Mouse (Mus musculus): ENCODE measurements at regions not wholly inside any gene's neighbourhood (a gene's known extent, or its start where the extent isn't known, plus 50 kb on each side); places are given as distances from the start of the nearest gene placed in this dataset.

DNA sequence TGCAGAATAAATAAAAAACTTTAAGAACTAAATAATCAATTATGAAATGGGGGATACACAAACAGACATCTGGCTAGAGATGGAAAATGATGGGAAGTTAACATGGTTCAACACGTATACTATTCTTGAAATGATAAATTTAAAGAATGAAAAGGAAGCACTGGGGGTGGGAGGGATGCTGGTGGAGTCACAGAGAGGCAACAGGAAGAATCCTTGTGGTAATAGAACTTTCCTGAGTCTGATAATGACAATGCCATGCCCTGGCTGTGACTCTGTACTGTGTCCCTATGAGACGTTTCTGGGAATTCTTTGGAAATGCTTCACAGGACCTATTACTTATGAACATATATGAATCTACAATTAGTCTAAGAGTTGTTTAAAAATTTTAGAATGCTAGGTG lies 64.8 kb upstream of the Sstr4 start:
- no peak for TF ChIP-seq POLR2A (IDR thresholded peaks at IDR 0.05; ENCODE audit: insufficient read depth, low read length)
- no peak for TF ChIP-seq CTCF (IDR thresholded peaks at IDR 0.05; ENCODE audit: low read depth, low read length)
- TF ChIP-seq EP300 (IDR thresholded peaks at IDR 0.05; ENCODE audit: insufficient read depth, low read depth, low read length) = no peak
- no peak overlapping the region for H3K9ac ChIP-seq (ENCODE audit: low read depth, poor library complexity, severe bottlenecking)
- no peaks in the 10 kb centered on the region for H3K36me3 ChIP-seq (ENCODE audit: control insufficient read depth, insufficient read depth, low read length, poor library complexity, severe bottlenecking)
- H3K9me3 ChIP-seq (replicated peaks; ENCODE audit: control insufficient read depth, insufficient read depth, low read length, poor library complexity, severe bottlenecking) = no peaks in the 10 kb centered on the region
- H3K27me3 ChIP-seq (ENCODE audit: control insufficient read depth, insufficient read depth, low read length, poor library complexity, severe bottlenecking) = no peaks in the 10 kb centered on the region
- no peak overlapping the region for H3K4me3 ChIP-seq (ENCODE audit: low read depth, low read length)
- no peak overlapping the region for H3K27ac ChIP-seq (ENCODE audit: insufficient read depth, low read length)
- H3K4me1 ChIP-seq (ENCODE audit: control insufficient read depth, insufficient read depth, low read length) = no peaks in the 10 kb centered on the region

DNA sequence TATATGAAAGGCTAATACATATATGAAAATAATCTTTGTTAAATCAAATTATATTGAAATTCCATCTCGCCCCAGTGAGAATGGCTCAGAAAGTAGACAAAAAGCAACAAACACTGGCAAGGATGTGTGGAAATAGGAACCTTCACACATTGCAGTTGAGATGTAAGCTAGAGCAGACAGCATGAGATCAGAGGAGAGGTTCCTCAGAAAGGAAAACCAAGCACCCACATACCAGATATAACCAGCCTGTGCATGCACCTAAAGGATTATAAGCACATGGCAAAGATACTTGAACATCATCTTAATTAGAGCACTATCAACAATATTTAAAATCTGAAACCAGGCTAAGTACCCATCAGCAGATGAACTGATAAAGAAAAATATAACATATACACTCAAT lies 60.6 kb upstream of the Sstr4 start:
- H3K36me3 ChIP-seq (ENCODE audit: control insufficient read depth, insufficient read depth, low read length, poor library complexity, severe bottlenecking) = no peaks in the 10 kb centered on the region
- no peaks in the 10 kb centered on the region for H3K27me3 ChIP-seq (ENCODE audit: control insufficient read depth, insufficient read depth, low read length, poor library complexity, severe bottlenecking)
- H3K9ac ChIP-seq (ENCODE audit: low read depth, poor library complexity, severe bottlenecking) = no peak overlapping the region
- H3K4me1 ChIP-seq (ENCODE audit: control insufficient read depth, insufficient read depth, low read length) = no peaks in the 10 kb centered on the region
- no peak overlapping the region for H3K27ac ChIP-seq (ENCODE audit: insufficient read depth, low read length)
- no peak overlapping the region for H3K4me3 ChIP-seq (ENCODE audit: low read depth, low read length)
- TF ChIP-seq EP300 (IDR thresholded peaks at IDR 0.05; ENCODE audit: insufficient read depth, low read depth, low read length) (no peak), POLR2A (IDR thresholded peaks at IDR 0.05; ENCODE audit: insufficient read depth, low read length) (no peak), CTCF (IDR thresholded peaks at IDR 0.05; ENCODE audit: low read depth, low read length) (no peak)
- no peaks in the 10 kb centered on the region for H3K9me3 ChIP-seq (replicated peaks; ENCODE audit: control insufficient read depth, insufficient read depth, low read length, poor library complexity, severe bottlenecking)

DNA sequence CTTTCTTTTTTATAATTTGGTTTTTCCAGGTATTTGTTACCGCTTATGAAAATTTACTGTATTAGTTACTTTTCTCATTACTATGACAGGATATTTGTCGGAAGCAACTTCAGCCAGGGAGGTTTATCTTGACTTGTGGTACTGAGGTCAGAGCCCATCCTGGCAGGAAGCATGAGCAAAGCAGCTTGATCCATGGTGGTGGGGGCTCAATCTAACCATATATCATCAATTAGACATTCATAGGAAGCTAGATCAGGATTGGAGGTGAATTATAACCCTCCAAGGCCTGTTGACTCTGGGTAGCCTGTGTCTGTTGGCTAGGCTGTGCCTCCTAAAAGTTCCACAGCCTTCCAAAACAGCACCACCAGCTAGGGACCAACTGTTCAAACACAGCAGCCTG lies 58.5 kb upstream of the Sstr4 start:
- TF ChIP-seq EP300 (IDR thresholded peaks at IDR 0.05; ENCODE audit: insufficient read depth, low read depth, low read length) (no peak), POLR2A (IDR thresholded peaks at IDR 0.05; ENCODE audit: insufficient read depth, low read length) (no peak), CTCF (IDR thresholded peaks at IDR 0.05; ENCODE audit: low read depth, low read length) (no peak)
- Histone ChIP-seq H3K4me3 (ENCODE audit: low read depth, low read length) (no peak overlapping the region), H3K27me3 (ENCODE audit: control insufficient read depth, insufficient read depth, low read length, poor library complexity, severe bottlenecking) (no peaks in the 10 kb centered on the region), H3K9me3 (replicated peaks; ENCODE audit: control insufficient read depth, insufficient read depth, low read length, poor library complexity, severe bottlenecking) (no peaks in the 10 kb centered on the region), H3K4me1 (ENCODE audit: control insufficient read depth, insufficient read depth, low read length) (no peaks in the 10 kb centered on the region), H3K36me3 (ENCODE audit: control insufficient read depth, insufficient read depth, low read length, poor library complexity, severe bottlenecking) (no peaks in the 10 kb centered on the region), H3K9ac (ENCODE audit: low read depth, poor library complexity, severe bottlenecking) (no peak overlapping the region), H3K27ac (ENCODE audit: insufficient read depth, low read length) (no peak overlapping the region)

DNA sequence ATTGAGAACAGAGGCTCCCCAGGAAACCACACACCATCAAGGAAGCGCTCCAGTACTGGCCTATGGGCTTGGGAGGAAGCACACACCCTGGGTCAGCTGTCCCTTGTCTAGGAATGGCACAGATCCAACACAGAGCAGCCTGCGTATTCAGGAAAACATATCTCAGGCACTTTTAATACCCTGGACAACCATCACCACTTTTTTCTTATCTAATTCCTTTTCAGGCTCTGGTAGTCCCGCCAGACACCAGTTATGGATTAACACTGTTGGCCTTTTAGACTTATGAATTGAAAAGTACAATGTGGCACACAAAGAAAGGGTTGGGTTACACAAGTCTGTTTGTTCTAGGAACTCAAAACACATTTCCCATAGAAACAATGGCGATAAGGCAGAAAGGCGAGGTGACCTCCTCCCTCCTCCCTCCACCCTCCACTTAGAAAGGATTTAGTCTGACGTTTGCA lies 56.8 kb upstream of the Sstr4 start:
- Histone ChIP-seq H3K9ac (ENCODE audit: low read depth, poor library complexity, severe bottlenecking) (no peak overlapping the region), H3K4me3 (ENCODE audit: low read depth, low read length) (no peak overlapping the region), H3K27ac (ENCODE audit: insufficient read depth, low read length) (no peak overlapping the region), H3K9me3 (replicated peaks; ENCODE audit: control insufficient read depth, insufficient read depth, low read length, poor library complexity, severe bottlenecking) (no peaks in the 10 kb centered on the region), H3K27me3 (ENCODE audit: control insufficient read depth, insufficient read depth, low read length, poor library complexity, severe bottlenecking) (no peaks in the 10 kb centered on the region), H3K36me3 (ENCODE audit: control insufficient read depth, insufficient read depth, low read length, poor library complexity, severe bottlenecking) (no peaks in the 10 kb centered on the region), H3K4me1 (ENCODE audit: control insufficient read depth, insufficient read depth, low read length) (no peaks in the 10 kb centered on the region)
- TF ChIP-seq EP300 (IDR thresholded peaks at IDR 0.05; ENCODE audit: insufficient read depth, low read depth, low read length) = no peak
- TF ChIP-seq CTCF (IDR thresholded peaks at IDR 0.05; ENCODE audit: low read depth, low read length) = no peak
- TF ChIP-seq POLR2A (IDR thresholded peaks at IDR 0.05; ENCODE audit: insufficient read depth, low read length) = no peak

DNA sequence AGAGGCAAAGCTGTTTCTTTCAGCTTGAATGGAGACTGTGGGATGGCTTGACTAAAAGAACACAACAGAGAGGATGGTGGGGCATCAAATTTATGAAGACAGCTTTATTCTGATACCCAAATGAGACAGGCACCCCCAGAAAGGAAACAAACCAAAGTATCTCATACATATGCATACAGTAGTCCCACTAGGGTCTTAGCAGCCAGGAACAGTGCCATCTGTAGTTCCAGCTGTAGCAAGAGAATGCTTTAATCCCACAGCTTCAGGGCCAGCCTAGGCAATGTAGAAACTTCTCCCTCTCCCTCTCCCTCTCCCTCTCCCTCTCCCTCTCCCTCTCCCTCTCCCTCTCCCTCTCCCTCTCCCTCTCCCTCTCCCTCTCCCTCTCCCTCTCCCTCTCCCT lies 56.2 kb upstream of the Sstr4 start:
- TF ChIP-seq CTCF (IDR thresholded peaks at IDR 0.05; ENCODE audit: low read depth, low read length) (no peak), POLR2A (IDR thresholded peaks at IDR 0.05; ENCODE audit: insufficient read depth, low read length) (no peak), EP300 (IDR thresholded peaks at IDR 0.05; ENCODE audit: insufficient read depth, low read depth, low read length) (no peak)

DNA sequence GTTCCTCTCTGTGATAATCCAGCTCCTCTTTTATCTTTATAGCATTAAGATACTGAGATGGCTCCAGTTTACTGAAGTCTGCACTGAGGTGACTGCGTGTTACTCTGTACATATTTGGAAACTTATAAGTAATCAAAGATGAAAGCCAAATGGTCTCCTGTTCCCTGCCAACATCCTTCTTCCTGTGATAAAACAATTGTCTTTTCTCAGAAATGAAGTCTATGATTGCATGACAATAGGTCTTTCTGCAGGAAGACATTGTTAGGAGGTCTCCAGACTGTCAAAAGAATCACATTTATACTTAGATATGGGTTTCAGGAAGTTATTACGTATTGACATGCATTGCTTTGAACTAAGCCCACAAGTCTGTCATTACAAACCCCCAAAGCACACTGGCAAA lies 51.0 kb upstream of the Sstr4 start:
- Histone ChIP-seq H3K9me3 (replicated peaks; ENCODE audit: control insufficient read depth, insufficient read depth, low read length, poor library complexity, severe bottlenecking) (no peaks in the 10 kb centered on the region), H3K9ac (ENCODE audit: low read depth, poor library complexity, severe bottlenecking) (no peak overlapping the region), H3K4me3 (ENCODE audit: low read depth, low read length) (no peak overlapping the region), H3K36me3 (ENCODE audit: control insufficient read depth, insufficient read depth, low read length, poor library complexity, severe bottlenecking) (no peaks in the 10 kb centered on the region), H3K27me3 (ENCODE audit: control insufficient read depth, insufficient read depth, low read length, poor library complexity, severe bottlenecking) (no peaks in the 10 kb centered on the region), H3K4me1 (ENCODE audit: control insufficient read depth, insufficient read depth, low read length) (no peaks in the 10 kb centered on the region), H3K27ac (ENCODE audit: insufficient read depth, low read length) (no peak overlapping the region)
- TF ChIP-seq EP300 (IDR thresholded peaks at IDR 0.05; ENCODE audit: insufficient read depth, low read depth, low read length) (no peak), CTCF (IDR thresholded peaks at IDR 0.05; ENCODE audit: low read depth, low read length) (no peak), POLR2A (IDR thresholded peaks at IDR 0.05; ENCODE audit: insufficient read depth, low read length) (no peak)

More for the DNA sequence above, 56.2 kb upstream of the Sstr4 start:
- Histone ChIP-seq H3K4me1 (ENCODE audit: control insufficient read depth, insufficient read depth, low read length) (no peaks in the 10 kb centered on the region), H3K9ac (ENCODE audit: low read depth, poor library complexity, severe bottlenecking) (no peak overlapping the region), H3K9me3 (replicated peaks; ENCODE audit: control insufficient read depth, insufficient read depth, low read length, poor library complexity, severe bottlenecking) (no peaks in the 10 kb centered on the region), H3K27ac (ENCODE audit: insufficient read depth, low read length) (no peak overlapping the region), H3K36me3 (ENCODE audit: control insufficient read depth, insufficient read depth, low read length, poor library complexity, severe bottlenecking) (no peaks in the 10 kb centered on the region), H3K4me3 (ENCODE audit: low read depth, low read length) (no peak overlapping the region), H3K27me3 (ENCODE audit: control insufficient read depth, insufficient read depth, low read length, poor library complexity, severe bottlenecking) (no peaks in the 10 kb centered on the region)
